Mouse (Mus musculus): ENCODE data around the gene Gm20605. TPM values are rescaled to one million over a fixed set of nuclear protein-coding genes. Genes with fewer than 3 reads are reported as not detected.

The Gm20605 gene
- polyA plus RNA-seq, 1 experiment = 21.1 TPM

GRCm38 (mm10) chr5:137652474-137652873 lies 23.5 kb downstream of the Gm20605 start:
- DNase-seq (ENCODE audit: low read depth) = no peak

- DNase-seq (ENCODE audit: low read depth) = no peak
Measured at GRCm38 (mm10) chr5:137653366-137653765, 24.4 kb downstream of the Gm20605 start.

GRCm38 (mm10) chr5:137654746-137655145 lies 25.8 kb downstream of the Gm20605 start:
- DNase-seq (ENCODE audit: low read depth) = no peak

- no peak for DNase-seq (ENCODE audit: low read depth)
Measured at GRCm38 (mm10) chr5:137656977-137657376, 28.0 kb downstream of the Gm20605 start.

GRCm38 (mm10) chr5:137660064-137660688 lies 31.2 kb downstream of the Gm20605 start:
- DNase-seq (ENCODE audit: low read depth) = no peak

GRCm38 (mm10) chr5:137663057-137663456 lies 34.1 kb downstream of the Gm20605 start:
- DNase-seq (ENCODE audit: low read depth) = no peak

- DNase-seq (ENCODE audit: low read depth) = no peak
Measured at GRCm38 (mm10) chr5:137668971-137669370, 40.0 kb downstream of the Gm20605 start.

GRCm38 (mm10) chr5:137670240-137670639 lies 41.3 kb downstream of the Gm20605 start:
- no peak for DNase-seq (ENCODE audit: low read depth)

- DNase-seq (ENCODE audit: low read depth) = no peak
Measured at GRCm38 (mm10) chr5:137671443-137672240, 42.7 kb downstream of the Gm20605 start.

GRCm38 (mm10) chr5:137672361-137672760 lies 43.4 kb downstream of the Gm20605 start:
- no peak for DNase-seq (ENCODE audit: low read depth)

- DNase-seq (ENCODE audit: low read depth) = no peak
Measured at GRCm38 (mm10) chr5:137673015-137673414, 44.0 kb downstream of the Gm20605 start.

GRCm38 (mm10) chr5:137674786-137675185 lies 45.8 kb downstream of the Gm20605 start:
- no peak for DNase-seq (ENCODE audit: low read depth)

GRCm38 (mm10) chr5:137677859-137678258 lies 48.9 kb downstream of the Gm20605 start:
- DNase-seq (ENCODE audit: low read depth) = no peak

GRCm38 (mm10) chr5:137678736-137679135 lies 49.8 kb downstream of the Gm20605 start:
- DNase-seq (ENCODE audit: low read depth) = no peak

GRCm38 (mm10) chr5:137679726-137680125 lies 50.8 kb downstream of the Gm20605 start:
- DNase-seq (ENCODE audit: low read depth) = no peak

GRCm38 (mm10) chr5:137682526-137682925 lies 53.6 kb downstream of the Gm20605 start:
- DNase-seq (ENCODE audit: low read depth) = no peak

GRCm38 (mm10) chr5:137683388-137684293 lies 54.7 kb downstream of the Gm20605 start:
- peak; percentile 79 for DNase-seq (ENCODE audit: low read depth)

- DNase-seq (ENCODE audit: low read depth) = peak; percentile 93
Measured at GRCm38 (mm10) chr5:137684294-137685123, 55.5 kb downstream of the Gm20605 start, which contains the start of gene Agfg2. Gene Agfg2, minus strand, starts transcription at chr5:137684726.

GRCm38 (mm10) chr5:137685653-137686052 lies 56.7 kb downstream of the Gm20605 start:
- no peak for DNase-seq (ENCODE audit: low read depth)

GRCm38 (mm10) chr5:137686127-137686790 lies 57.3 kb downstream of the Gm20605 start:
- DNase-seq (ENCODE audit: low read depth) = no peak

- no peak for DNase-seq (ENCODE audit: low read depth)
Measured at GRCm38 (mm10) chr5:137689974-137690373, 61.0 kb downstream of the Gm20605 start.

Measured in gonadal fat pad, adult 2 months (tissue).